Mouse (Mus musculus): ENCODE data around the gene Tmem232.
"Not testable (repeated sequence)": the region's sequence is repeated elsewhere in the genome, so short reads cannot be mapped to it uniquely, and the experiment has no call there.

Tmem232 gene

GRCm38 (mm10) chr17:65225347-65225916 is 315.1 kb downstream of the Tmem232 start:
- DNase-seq (ENCODE audit: low spot score in 2 of 2): no peak

GRCm38 (mm10) chr17:65221687-65222086 is 318.9 kb downstream of the Tmem232 start:
- not testable (repeated sequence) for DNase-seq (ENCODE audit: low spot score in 2 of 2)
